Mouse (Mus musculus): ENCODE data around the gene 9930111J21Rik1. TPM values are rescaled to one million over a fixed set of nuclear protein-coding genes. Genes with fewer than 3 reads are reported as not detected.
"Not testable (repeated sequence)": the region's sequence is repeated elsewhere in the genome, so short reads cannot be mapped to it uniquely, and the experiment has no call there.

The 9930111J21Rik1 gene
- total RNA-seq (2021): under 1 TPM; 0.20 to 0.46 TPM

GRCm38 (mm10) chr11:48979251-48979650, at the start of gene 9930111J21Rik1:
TSS of gene 9930111J21Rik1 (minus strand) at chr11:48979398.
- intact Hi-C loops (cut with DNase I); DNase-seq: not testable (repeated sequence)

DNA sequence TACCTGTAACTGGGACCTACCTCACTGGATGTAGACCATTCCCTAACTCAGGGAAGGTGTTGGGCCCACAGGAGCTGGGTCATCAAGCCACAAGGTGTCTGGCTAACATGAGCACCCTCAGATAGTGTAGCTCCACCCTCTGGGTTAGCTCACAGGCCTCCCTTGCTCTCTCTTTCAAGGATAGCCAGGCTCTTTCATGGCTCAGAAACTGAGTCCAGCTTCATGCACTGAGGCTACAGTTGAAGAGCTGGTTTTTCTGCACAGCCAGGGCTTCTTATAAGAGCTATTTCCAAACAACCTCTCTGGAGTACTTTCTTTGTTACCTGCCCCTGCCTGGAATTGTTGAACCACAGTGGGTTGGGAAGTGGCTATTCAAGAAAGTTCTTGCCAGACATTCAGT, 32.9 kb upstream of the 9930111J21Rik1 start:
- intact Hi-C loops (cut with DNase I); DNase-seq: not testable (repeated sequence)

DNA sequence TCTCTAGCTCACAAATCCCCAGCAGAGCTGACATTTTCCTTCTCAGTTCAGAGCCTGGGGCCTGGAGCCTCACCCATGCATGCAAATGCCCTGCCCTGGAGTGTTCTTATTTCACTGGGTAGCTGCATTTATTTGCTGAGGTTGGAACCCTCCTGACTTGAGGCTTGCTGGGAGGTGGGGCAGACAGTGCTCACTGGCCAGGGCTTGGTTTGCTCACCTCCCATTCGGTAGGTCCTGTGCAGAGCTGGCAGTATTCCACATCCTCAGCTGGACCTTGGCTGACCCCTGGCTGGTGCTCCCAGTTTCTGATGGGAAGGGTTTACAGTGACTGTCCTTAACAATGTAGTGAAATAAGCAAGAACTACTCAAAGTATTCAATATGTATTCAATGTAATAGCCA, 27.6 kb upstream of the 9930111J21Rik1 start:
- DNase-seq; intact Hi-C loops (cut with DNase I): not testable (repeated sequence)

GRCm38 (mm10) chr11:49006317-49006716, 27.1 kb upstream of the 9930111J21Rik1 start:
- intact Hi-C loops (cut with DNase I); DNase-seq: not testable (repeated sequence)

GRCm38 (mm10) chr11:49000411-49000810, 21.2 kb upstream of the 9930111J21Rik1 start:
- intact Hi-C loops (cut with DNase I); DNase-seq: not testable (repeated sequence)

GRCm38 (mm10) chr11:48994018-48994417, 14.8 kb upstream of the 9930111J21Rik1 start, which contains the start of gene Tgtp1:
TSS of gene Tgtp1 (minus strand) at chr11:48994172.
- DNase-seq; intact Hi-C loops (cut with DNase I): not testable (repeated sequence)

DNA sequence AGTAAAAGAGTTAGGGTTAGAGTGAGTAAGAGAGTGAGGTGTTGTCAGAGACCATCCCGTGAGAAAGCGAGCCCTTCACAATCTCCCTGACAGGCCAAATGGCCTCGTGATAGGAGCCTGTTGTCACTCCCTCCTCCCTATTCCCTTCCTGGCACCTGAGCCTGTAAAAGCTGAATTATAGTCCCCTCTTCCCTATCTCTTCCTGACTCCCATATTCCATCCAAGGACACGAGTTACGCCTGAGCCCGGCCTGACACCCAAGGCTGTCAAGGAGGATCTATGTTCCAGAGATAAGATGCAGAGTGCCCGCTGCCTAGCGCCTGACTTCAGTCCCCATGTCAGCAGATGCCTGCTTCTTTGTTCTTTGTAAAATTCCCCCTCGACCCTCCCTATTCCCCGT, 14.1 kb upstream of the 9930111J21Rik1 start:
- intact Hi-C loops (cut with DNase I): not testable (repeated sequence)

DNA sequence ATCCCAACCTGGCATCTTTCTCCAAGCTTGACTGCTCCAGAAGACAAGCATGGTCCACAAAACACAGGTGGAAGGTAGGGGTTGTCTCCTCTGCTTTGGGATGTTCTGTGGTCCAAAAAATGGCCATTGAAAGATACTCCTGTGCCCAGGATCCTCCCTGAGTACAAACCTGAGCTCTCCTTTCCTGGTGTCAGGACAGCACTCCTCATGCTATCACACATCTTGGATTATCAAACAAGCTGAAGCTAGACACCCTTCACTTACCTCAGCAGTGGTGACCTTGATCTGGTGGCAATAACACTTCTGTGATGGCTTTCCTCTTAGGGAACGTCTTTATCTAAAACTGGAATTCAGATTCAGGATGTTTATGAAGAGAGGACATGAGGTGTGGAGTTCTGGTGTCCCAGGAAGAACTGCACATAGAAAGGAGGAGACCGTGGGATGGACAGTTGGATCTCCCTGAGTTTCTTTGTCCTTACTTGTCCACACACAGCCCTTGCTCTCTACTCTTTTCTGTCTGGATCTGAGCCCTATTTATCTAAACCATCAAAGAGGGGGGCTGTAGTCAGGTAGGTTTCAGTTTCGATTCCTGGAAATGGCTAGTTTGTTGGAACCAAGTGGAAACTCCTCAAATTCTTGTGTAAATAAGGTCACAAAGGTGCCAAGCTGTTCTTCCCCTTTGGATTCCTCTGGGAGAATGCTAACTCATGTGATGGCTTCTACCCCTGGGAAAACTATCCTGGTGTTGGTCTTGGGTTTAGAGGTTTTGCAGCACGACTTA, 12.7 kb upstream of the 9930111J21Rik1 start, which contains the start of gene Gm12185:
TSS of gene Gm12185 (minus strand) at position 487 of the 781 bp plus-strand sequence.
- intact Hi-C loops (cut with DNase I); DNase-seq: not testable (repeated sequence)

More for the DNA sequence above, 14.1 kb upstream of the 9930111J21Rik1 start:
- DNase-seq: not testable (repeated sequence)

DNA sequence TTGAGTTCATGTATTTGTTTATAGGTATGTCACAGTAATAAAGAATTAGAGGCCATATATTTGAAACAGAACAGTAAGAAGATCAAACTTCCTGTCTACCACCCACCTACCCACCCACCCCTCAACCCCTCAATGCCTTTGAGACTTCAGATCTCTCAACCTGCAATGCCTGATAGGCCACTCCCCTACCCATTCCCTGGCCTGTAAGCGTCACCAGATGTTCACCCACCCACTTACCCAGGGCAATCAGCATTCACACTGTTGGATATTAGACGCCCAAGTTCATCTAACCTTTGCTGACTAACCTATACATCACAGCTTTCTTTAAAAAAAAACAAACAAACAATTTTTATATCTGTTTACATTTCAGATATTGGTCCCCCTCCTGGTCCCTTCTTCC, 10.8 kb upstream of the 9930111J21Rik1 start:
- intact Hi-C loops (cut with DNase I); DNase-seq: not testable (repeated sequence)

DNA sequence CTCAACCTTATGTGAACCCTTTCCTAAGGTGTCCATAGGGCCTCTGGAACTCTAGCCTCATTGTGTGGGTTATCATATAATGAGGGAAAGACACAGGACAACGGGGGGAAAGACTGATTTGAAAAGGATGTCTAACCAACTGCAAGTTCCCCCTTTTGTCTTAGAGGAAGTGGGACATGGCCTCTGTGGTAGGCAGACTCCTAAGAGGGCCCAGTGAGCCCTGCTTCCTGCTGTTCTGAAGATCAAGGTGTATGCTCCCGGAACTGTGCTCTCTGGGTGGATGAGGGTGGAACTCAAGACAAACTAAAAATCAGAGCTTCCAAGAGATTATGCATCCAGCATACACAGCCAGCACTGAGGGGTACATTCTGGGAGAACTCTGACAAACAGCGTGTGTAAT, 9.0 kb upstream of the 9930111J21Rik1 start:
- DNase-seq; intact Hi-C loops (cut with DNase I): not testable (repeated sequence)

GRCm38 (mm10) chr11:48982848-48983247, 3.6 kb upstream of the 9930111J21Rik1 start:
- DNase-seq; intact Hi-C loops (cut with DNase I): not testable (repeated sequence)

- DNase-seq; intact Hi-C loops (cut with DNase I): not testable (repeated sequence)
These were observed 854 bp upstream of the 9930111J21Rik1 start for GRCm38 (mm10) chr11:48980052-48980451.

DNA sequence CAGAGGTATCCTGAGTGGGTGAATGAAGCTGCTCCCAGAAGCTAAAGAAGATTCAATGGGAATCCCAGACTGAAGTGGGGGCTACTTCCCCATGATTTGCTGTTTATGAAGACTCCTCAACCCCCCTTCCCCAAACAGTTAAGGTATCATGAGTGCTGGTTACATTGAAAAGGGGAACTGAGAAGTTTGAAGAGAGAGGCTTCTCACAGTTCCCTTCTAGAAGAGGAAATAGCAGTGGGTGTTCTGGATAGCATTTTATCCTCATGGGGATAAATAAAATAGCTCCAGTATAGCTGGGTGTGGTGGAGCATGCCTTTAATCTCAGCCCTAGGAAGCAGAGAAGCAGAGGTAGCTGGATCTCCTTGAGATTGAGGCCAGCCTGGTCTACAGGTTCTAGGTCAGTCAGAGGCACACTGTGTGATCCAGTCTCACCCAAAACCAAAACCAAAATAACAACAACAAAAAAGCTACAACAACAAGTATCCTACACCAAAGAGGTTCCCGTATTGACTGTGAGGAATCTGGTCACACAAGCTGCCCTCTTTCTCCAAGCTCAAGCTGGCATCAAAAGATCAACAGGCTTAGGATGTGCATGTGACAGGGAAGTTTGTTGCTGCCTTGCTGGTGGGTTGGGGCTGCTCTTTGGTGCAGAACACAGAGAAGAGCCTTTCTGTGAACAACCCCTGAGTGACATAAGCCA, 808 bp downstream of the 9930111J21Rik1 start, which contains the start of gene Olfr56:
TSS of gene Olfr56 (plus strand) at position 650 of the 700 bp plus-strand sequence.
- DNase-seq; intact Hi-C loops (cut with DNase I): not testable (repeated sequence)

- intact Hi-C loops (cut with DNase I); DNase-seq: not testable (repeated sequence)
These were observed 4.5 kb downstream of the 9930111J21Rik1 start for GRCm38 (mm10) chr11:48974686-48975085.

DNA sequence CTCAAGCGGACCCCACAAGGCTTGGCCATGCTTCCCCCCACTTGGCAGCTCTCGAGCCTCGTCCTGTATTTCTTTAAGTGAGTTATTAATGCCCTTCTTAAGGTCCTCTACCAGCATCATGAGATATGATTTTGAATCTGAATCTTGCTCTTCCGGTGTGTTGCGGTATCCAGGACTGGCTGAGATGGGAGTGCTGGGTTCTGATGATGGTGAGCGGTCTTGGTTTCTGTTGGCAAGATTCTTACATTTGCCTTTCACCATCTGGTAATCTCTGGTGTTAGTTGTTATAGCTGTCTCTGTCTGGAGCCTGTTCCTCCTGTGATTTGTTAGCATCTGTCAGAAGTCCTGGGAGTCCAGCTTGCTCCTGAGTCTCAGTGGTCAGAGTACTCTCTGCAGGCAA, 33.1 kb downstream of the 9930111J21Rik1 start, which contains the start of gene Psme2b:
TSS of gene Psme2b (minus strand) at position 101 of the 400 bp plus-strand sequence.
- DNase-seq; intact Hi-C loops (cut with DNase I): not testable (repeated sequence)

DNA sequence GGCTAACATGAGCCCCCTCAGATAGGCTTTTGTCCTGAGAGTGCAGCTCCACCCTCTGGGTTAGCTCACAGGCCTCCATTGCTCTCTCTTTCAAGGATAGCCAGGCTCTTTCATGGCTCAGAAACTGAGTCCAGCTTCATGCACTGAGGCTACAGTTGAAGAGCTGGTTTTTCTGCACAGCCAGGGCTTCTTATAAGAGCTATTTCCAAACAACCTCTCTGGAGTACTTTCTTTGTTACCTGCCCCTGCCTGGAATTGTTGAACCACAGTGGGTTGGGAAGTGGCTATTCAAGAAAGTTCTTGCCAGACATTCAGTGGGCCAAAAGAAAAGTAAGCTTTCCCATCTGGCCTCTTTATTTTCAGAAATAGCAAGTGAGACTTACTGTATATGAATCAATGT, 39.9 kb downstream of the 9930111J21Rik1 start:
- intact Hi-C loops (cut with DNase I): not testable (repeated sequence)

DNA sequence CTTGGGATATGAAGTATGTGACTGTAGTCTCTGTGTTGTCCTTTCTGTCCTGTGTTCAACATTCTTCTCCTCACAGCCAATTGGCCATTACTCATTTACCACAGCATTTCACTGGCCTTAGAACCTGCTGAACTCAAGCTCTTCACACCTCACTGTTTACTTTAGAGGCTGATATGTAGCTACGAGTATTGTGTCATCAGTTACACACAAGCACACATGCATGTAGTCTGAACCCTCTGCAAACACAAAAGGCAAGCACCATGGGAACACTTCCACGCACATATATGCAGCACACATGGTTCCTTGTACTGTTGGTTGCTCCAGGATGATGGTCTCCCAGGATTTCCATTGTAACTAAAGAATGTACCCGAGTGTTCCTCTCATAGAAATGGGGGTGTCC, 43.9 kb downstream of the 9930111J21Rik1 start:
- intact Hi-C loops (cut with DNase I); DNase-seq: not testable (repeated sequence)

More for the DNA sequence above, 39.9 kb downstream of the 9930111J21Rik1 start:
- not testable (repeated sequence) for DNase-seq

DNA sequence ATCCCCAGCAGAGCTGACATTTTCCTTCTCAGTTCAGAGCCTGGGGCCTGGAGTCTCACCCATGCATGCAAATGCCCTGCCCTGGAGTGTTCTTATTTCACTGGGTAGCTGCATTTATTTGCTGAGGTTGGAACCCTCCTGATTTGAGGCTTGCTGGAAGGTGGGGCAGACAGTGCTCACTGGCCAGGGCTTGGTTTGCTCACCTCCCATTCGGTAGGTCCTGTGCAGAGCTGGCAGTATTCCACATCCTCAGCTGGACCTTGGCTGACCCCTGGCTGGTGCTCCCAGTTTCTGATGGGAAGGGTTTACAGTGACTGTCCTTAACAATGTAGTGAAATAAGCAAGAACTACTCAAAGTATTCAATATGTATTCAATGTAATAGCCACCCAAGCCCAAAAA, 45.3 kb downstream of the 9930111J21Rik1 start:
- DNase-seq; intact Hi-C loops (cut with DNase I): not testable (repeated sequence)

DNA sequence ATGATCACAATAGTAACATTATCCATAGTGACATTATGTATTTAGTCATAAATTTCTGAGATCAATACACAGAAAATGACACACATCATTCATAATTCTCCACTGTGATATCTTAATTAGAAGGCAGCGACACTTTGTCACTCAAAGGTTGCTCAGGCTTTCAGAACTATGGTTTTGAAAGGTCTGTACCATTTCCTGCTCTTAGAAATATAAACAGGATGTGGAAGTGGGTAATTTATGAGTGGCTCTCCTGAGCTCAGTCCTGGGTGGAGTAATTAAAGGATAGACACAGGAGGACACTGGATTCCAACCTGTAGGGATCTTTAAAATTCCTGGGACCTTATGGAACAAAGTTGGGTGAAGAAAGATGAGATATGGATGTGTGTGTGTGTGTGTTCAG, 45.8 kb downstream of the 9930111J21Rik1 start:
- DNase-seq; intact Hi-C loops (cut with DNase I): not testable (repeated sequence)

DNA sequence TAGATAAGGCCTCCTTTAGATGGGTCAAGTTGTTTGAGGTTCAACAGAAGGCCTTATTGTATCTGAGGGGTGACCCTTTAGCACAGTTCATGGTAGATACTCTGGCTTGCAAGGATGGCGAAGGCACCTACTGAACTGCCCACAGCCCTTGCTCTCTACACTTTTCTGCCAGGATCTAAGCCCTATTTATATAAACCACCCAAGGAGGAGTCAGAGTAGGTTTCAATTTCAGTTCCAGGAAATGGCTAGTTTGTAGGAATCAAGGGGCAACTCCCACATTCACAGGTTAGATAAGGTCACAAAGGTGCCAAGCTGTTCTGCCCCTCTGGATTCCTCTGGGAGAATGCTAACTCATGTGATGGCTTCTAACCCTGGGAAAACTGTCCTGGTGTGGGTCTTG, 51.1 kb downstream of the 9930111J21Rik1 start:
- DNase-seq; intact Hi-C loops (cut with DNase I): not testable (repeated sequence)

DNA sequence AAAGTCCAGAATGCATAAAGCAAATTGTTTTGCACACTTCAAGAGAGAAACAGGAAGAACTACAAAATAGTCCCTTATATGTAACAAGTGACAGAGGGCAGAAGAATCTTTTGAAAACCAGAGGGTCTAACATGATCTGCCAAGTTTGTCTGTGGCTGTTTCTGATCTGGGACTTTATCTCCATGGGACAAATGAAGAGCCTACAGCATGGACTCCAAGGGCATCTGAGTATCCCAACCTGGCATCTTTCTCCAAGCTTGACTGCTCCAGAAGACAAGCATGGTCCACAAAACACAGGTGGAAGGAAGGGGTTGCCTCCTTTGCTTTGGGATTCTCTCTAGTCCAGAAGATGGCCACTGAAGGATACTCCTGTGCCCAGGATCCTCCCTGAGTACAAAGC, 52.8 kb downstream of the 9930111J21Rik1 start:
- DNase-seq; intact Hi-C loops (cut with DNase I): not testable (repeated sequence)

Measured in left cerebral cortex, postnatal 4 days (tissue).